Mouse (Mus musculus) thymus, adult 2 months (tissue): ENCODE data around the gene Itga5.

ENCODE experiments used
- CTCF ChIP-seq: fragments of 200-500 bp; IDR thresholded peaks from 2 replicates; pipeline ENCODE4 v1.5.1; 2012; ENCODE audit warnings: mild to moderate bottlenecking, control low read depth, low read length, moderate library complexity, borderline replicate concordance; ENCODE audit not compliant: control insufficient read depth, poor library complexity, insufficient read depth; ENCODE audit errors: extremely low read depth
- POLR2A ChIP-seq: fragments of 200-500 bp; IDR thresholded peaks from 2 replicates; pipeline ENCODE4 v1.6.1; 2012; ENCODE audit warnings: mild to moderate bottlenecking, low read length, control low read depth, moderate library complexity; ENCODE audit not compliant: control insufficient read depth, poor library complexity, insufficient read depth; ENCODE audit errors: extremely low read depth

DNA sequence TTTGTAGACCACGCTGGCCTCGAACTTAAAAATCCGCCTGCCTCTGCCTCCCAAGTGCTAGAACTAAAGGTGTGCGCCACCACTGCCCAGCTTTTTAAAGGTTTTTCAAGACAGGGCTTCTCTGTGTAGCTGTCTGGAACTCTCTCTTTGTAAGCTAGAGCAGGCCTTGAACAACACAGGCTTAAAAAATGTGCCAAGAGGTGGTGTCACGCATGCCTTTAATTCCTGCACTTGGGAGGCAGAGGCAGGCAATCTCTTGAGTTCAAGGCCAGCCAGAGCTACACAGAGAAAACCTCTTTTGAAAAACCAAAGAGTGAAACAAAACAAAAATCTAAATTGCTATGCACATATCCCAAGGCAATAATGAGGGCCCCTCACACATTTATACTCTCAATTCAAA is 34.8 kb upstream of the Itga5 start:
- TF ChIP-seq CTCF (no peak), POLR2A (no peak)
